Mouse (Mus musculus) WW6 (cell line): ENCODE data around the gene Srsf7.

Experiments
- DNase-seq: peaks from one replicate; pipeline ENCODE4 v3.0.0-alpha.2; 2013; ENCODE audit warnings: low read depth, low spot score

Srsf7 gene

GRCm38 (mm10) chr17:80156905-80157304, 50.2 kb downstream of the Srsf7 start:
- DNase-seq, result no peak

- DNase-seq, result no peak
Measured at GRCm38 (mm10) chr17:80153631-80154030, 53.5 kb downstream of the Srsf7 start.

- DNase-seq, result no peak
Measured at GRCm38 (mm10) chr17:80152767-80153630, 54.1 kb downstream of the Srsf7 start.

DNA sequence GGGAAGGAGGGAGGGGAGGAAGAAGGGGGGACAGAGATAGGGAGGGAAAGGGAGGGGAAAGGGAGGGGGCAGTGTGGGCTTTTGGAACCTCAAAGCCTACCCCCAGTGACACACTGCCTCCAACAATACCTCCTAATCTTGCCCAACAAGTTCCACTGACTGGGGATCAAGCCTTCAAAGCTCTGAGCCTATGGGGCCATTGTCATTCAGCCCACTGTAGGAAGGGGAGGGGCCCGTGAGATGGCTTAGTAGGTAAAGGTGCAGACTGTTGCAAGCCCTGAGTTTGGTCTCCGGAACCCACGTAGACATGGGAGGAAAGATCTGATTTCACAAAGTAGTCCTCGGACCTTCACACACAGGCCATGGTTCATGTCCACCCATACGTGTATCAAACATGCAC, 55.8 kb downstream of the Srsf7 start:
- DNase-seq, result no peak
